Mouse (Mus musculus): ENCODE results near the gene Ntf5. TPM values are rescaled to one million over a fixed set of nuclear protein-coding genes. Genes with fewer than 3 reads are reported as not detected.
"Not testable (repeated sequence)": the region's sequence is repeated elsewhere in the genome, so short reads cannot be mapped to it uniquely, and the experiment has no call there.

Gene Ntf5
- total RNA-seq, 2 experiments from 2014 or later, result not detected

GRCm38 (mm10) chr7:45461781-45462180 is 48.3 kb downstream of the Ntf5 start:
- DNase-seq (ENCODE audit: low spot score in 2 of 2), result no peak

GRCm38 (mm10) chr7:45462325-45462724 is 48.8 kb downstream of the Ntf5 start:
- no peak for DNase-seq (ENCODE audit: low spot score in 2 of 2)

- not testable (repeated sequence) for DNase-seq (ENCODE audit: low spot score in 2 of 2)
Observed at GRCm38 (mm10) chr7:45462868-45463267, 49.4 kb downstream of the Ntf5 start.

GRCm38 (mm10) chr7:45463987-45464778 is 50.7 kb downstream of the Ntf5 start:
- DNase-seq (ENCODE audit: low spot score in 2 of 2), result no peak

GRCm38 (mm10) chr7:45465112-45465511 is 51.6 kb downstream of the Ntf5 start:
- DNase-seq (ENCODE audit: low spot score in 2 of 2), result no peak

- peak in 1 of 2 experiments; percentile 36 for DNase-seq (ENCODE audit: low spot score in 2 of 2)
Observed at GRCm38 (mm10) chr7:45465549-45465948, 52.1 kb downstream of the Ntf5 start.

- peak; percentile 93 to 98 for DNase-seq (ENCODE audit: low spot score in 2 of 2)
Observed at GRCm38 (mm10) chr7:45466283-45467089, 53.0 kb downstream of the Ntf5 start, which contains the start of gene Bax. Gene Bax (minus strand): TSS chr7:45466898.

Small RNAs within 50 kb of the gene (microRNA-seq; reads per million reads assigned to microRNA genes)
- gene Gm22133, result 0 reads per million in 2 experiments

Other genes with a start within 250 kb of the Ntf5 start
- gene Slc17a7, start 249.7 kb upstream of the Ntf5 start, total RNA-seq (2021), result 1,000 to 10,000 TPM; 1,340 to 1,403 TPM
- under 1 TPM in 1 of 2 experiments, not detected in 1; 0.18 TPM for gene Gfy, start 234.1 kb upstream of the Ntf5 start, total RNA-seq (2021)
- not detected for gene Pth2, start 232.7 kb upstream of the Ntf5 start, total RNA-seq (2021)
- 1 to 10 TPM; 2.2 to 3.4 TPM for gene Ccdc155, start 208.8 kb upstream of the Ntf5 start, total RNA-seq (2021)
- 1 to 10 TPM; 1.9 to 3.1 TPM for gene Dkkl1, start 201.5 kb upstream of the Ntf5 start, total RNA-seq (2021)
- 1 to 10 TPM; 3.2 to 4.2 TPM for gene Tead2, start 197.9 kb upstream of the Ntf5 start, total RNA-seq (2021)
- 1 to 10 TPM; 4.5 to 4.8 TPM for gene Cd37, start 174.6 kb upstream of the Ntf5 start, total RNA-seq (2021)
- gene Slc6a16, start 172.6 kb upstream of the Ntf5 start, total RNA-seq (2021), result 1 to 10 TPM; 1.3 to 2.6 TPM
- gene Slc6a21, start 136.2 kb upstream of the Ntf5 start, total RNA-seq (2021), result not detected
- 10 to 100 TPM in 1 of 2 experiments, 1 to 10 TPM in 1; 9.7 to 16.2 TPM for gene Trpm4, start 79.9 kb upstream of the Ntf5 start, total RNA-seq (2021)
- gene Hrc, start 78.4 kb upstream of the Ntf5 start, total RNA-seq (2021), result under 1 TPM; 0.17 to 0.18 TPM
- 100 to 1,000 TPM; 132 to 139 TPM for gene Ppfia3, start 46.7 kb upstream of the Ntf5 start, total RNA-seq (2021)
- gene Lin7b, start 43.1 kb upstream of the Ntf5 start, total RNA-seq (2021), result 100 to 1,000 TPM; 134 to 144 TPM
- 100 to 1,000 TPM; 364 to 405 TPM for gene Snrnp70, start 18.0 kb upstream of the Ntf5 start, total RNA-seq (2021)
- not detected for gene Kcna7, start 8.0 kb upstream of the Ntf5 start, total RNA-seq (2021)
- gene Lhb, start 7.1 kb downstream of the Ntf5 start, total RNA-seq (2021), result under 1 TPM in 1 of 2 experiments, not detected in 1; 0.50 TPM
- gene Gys1, start 21.1 kb downstream of the Ntf5 start, total RNA-seq (2021), result 10 to 100 TPM; 13.5 to 15.4 TPM
- 10 to 100 TPM; 34.6 to 37.7 TPM for gene Ruvbl2, start 24.4 kb downstream of the Ntf5 start, total RNA-seq (2021)
- gene Ftl1, start 46.2 kb downstream of the Ntf5 start, total RNA-seq (2021), result 100 to 1,000 TPM; 230 to 234 TPM
- gene Bax, start 53.2 kb downstream of the Ntf5 start, total RNA-seq (2021), result 10 to 100 TPM; 68.5 to 68.9 TPM
- gene Tulp2, start 68.2 kb downstream of the Ntf5 start, total RNA-seq (2021), result under 1 TPM in 1 of 2 experiments, not detected in 1; 0.20 TPM
- gene Gm45808, start 73.1 kb downstream of the Ntf5 start, total RNA-seq (2021), result 1 to 10 TPM in 1 of 2 experiments, under 1 TPM in 1; 0.91 to 1.2 TPM
- gene Dhdh, start 75.1 kb downstream of the Ntf5 start, total RNA-seq (2021), result 1 to 10 TPM; 5.3 to 5.7 TPM
- 100 to 1,000 TPM; 109 to 110 TPM for gene Nucb1, start 96.7 kb downstream of the Ntf5 start, total RNA-seq (2021)
- gene Ppp1r15a, start 112.6 kb downstream of the Ntf5 start, total RNA-seq (2021), result 10 to 100 TPM; 22.1 to 23.3 TPM
- gene Plekha4, start 112.6 kb downstream of the Ntf5 start, total RNA-seq (2021), result under 1 TPM; 0.64 to 0.71 TPM
- not detected for gene Hsd17b14, start 141.2 kb downstream of the Ntf5 start, total RNA-seq (2021)
- gene Bcat2, start 156.5 kb downstream of the Ntf5 start, total RNA-seq (2021), result 10 to 100 TPM; 23.3 to 26.0 TPM
- not detected for gene Fgf21, start 201.8 kb downstream of the Ntf5 start, total RNA-seq (2021)
- gene Fut1, start 203.6 kb downstream of the Ntf5 start, total RNA-seq (2021), result under 1 TPM in 1 of 2 experiments, not detected in 1; 0.18 TPM
- gene Izumo1, start 208.1 kb downstream of the Ntf5 start, total RNA-seq (2021), result not detected
- gene Rasip1, start 213.8 kb downstream of the Ntf5 start, total RNA-seq (2021), result 1 to 10 TPM; 6.0 to 6.3 TPM
- gene Mamstr, start 226.3 kb downstream of the Ntf5 start, total RNA-seq (2021), result 1 to 10 TPM; 1.1 to 2.3 TPM

Data from layer of hippocampus, adult 18-20 months (tissue).